Mouse (Mus musculus) midbrain, postnatal 0 days (tissue): ENCODE results near the gene Ubp1. TPM values are rescaled to one million over a fixed set of nuclear protein-coding genes. Genes with fewer than 3 reads are reported as not detected.

ENCODE experiments used
- ATAC-seq: fragments of 200-750 bp; cut with Nextera tagmentation; 2 replicates; pipeline ENCODE4 v1.8.0; 2017; ENCODE audit warnings: moderate number of reproducible peaks, mild to moderate bottlenecking, moderate TSS enrichment, moderate library complexity; ENCODE audit not compliant: low FRiP score
- DNase-seq: peaks from one replicate; pipeline ENCODE4 v3.0.0-alpha.2; 2015; ENCODE audit warnings: low spot score
- H3K27ac ChIP-seq: fragments of 300-500 bp; sonication (generic); 2 replicates; pipeline ENCODE4 v1.5.1; 2014; ENCODE audit warnings: low read depth, mild to moderate bottlenecking, low read length, mixed read lengths
- H3K27me3 ChIP-seq: fragments of 300-500 bp; sonication (generic); 2 replicates; pipeline ENCODE4 v1.6.1; 2014; ENCODE audit warnings: low read length, control low read depth, mixed read lengths; ENCODE audit not compliant: insufficient read depth
- H3K36me3 ChIP-seq: fragments of 300-500 bp; sonication (generic); 2 replicates; pipeline ENCODE4 v1.6.1; 2014; ENCODE audit warnings: low read length, control low read depth, mixed read lengths; ENCODE audit not compliant: insufficient read depth
- H3K4me1 ChIP-seq: fragments of 300-500 bp; sonication (generic); 2 replicates; pipeline ENCODE4 v1.6.1; 2014; ENCODE audit warnings: mild to moderate bottlenecking, control low read depth, antibody characterized with exemption, low read length, mixed read lengths; ENCODE audit not compliant: insufficient read depth
- H3K4me2 ChIP-seq: fragments of 300-500 bp; sonication (generic); 2 replicates; pipeline ENCODE4 v1.6.1; 2014; ENCODE audit warnings: low read depth, mild to moderate bottlenecking, low read length, mixed read lengths; ENCODE audit not compliant: poor library complexity, severe bottlenecking
- H3K4me3 ChIP-seq: fragments of 300-500 bp; sonication (generic); 2 replicates; pipeline ENCODE4 v1.5.1; 2014; ENCODE audit warnings: low read depth, mild to moderate bottlenecking, low read length, moderate library complexity
- H3K9ac ChIP-seq: fragments of 300-500 bp; sonication (generic); replicated peaks from 2 replicates; pipeline ENCODE4 v1.6.1; 2014; ENCODE audit warnings: mild to moderate bottlenecking, low read length, moderate library complexity, mixed read lengths; ENCODE audit not compliant: poor library complexity, severe bottlenecking
- H3K9me3 ChIP-seq: fragments of 300-500 bp; sonication (generic); 2 replicates; pipeline ENCODE4 v1.6.1; 2016; ENCODE audit warnings: low read length, control low read depth
- CTCF ChIP-seq: IDR thresholded peaks from 2 replicates; pipeline ENCODE4 v1.5.1; 2016; ENCODE audit warnings: antibody characterized with exemption, mild to moderate bottlenecking
- WGBS: fragments of 180-500 bp; shearing (Covaris S2); extraction: QIAGEN DNeasy Blood & Tissue Kit; methylation state at CpG from one replicate; pipeline ENCODE4 v1.1.7; 2014; 5-methylcytosine and 5-hydroxymethylcytosine counted together
- polyA plus RNA-seq: library from polyadenylated mRNA; unstranded; fragments of >200 nt; fragmentation: Nextera tagmentation; extraction: Ambion mirVana; gene quantifications from 2 replicates; pipeline ENCODE4 v1.2.1, GENCODE M21; 2015
- total RNA-seq: library from RNA; depleted of rRNA; stranded (reverse); fragments of >200 nt; gene quantifications from 2 replicates; pipeline ENCODE4 v1.2.3, GENCODE M21; 2014

Gene Ubp1
- total and polyA plus RNA-seq, 2 experiments from 2014 or later = 19.2 to 68.4 TPM

- H3K9ac ChIP-seq = no peak overlapping the region
- no peaks in the 10 kb centered on the region for H3K4me1 ChIP-seq
- H3K27ac ChIP-seq = no peak overlapping the region
- H3K9me3 ChIP-seq = no peaks in the 10 kb centered on the region
- ATAC-seq = no peak
- H3K4me2 ChIP-seq = no peak overlapping the region
- TF ChIP-seq CTCF = no peak
- DNase-seq = no peak
- H3K36me3 ChIP-seq = peaks cover 41% of the 10 kb centered on the region
- 84% methylated on average over 13 of the region's 13 CpGs for WGBS
- no peak overlapping the region for H3K4me3 ChIP-seq
- H3K27me3 ChIP-seq = no peaks in the 10 kb centered on the region
Measured at GRCm38 (mm10) chr9:113984946-113985620, 54.3 kb downstream of the Ubp1 start.

- Histone ChIP-seq H3K27ac (no peak overlapping the region), H3K9me3 (no peaks in the 10 kb centered on the region), H3K4me2 (no peak overlapping the region), H3K4me3 (no peak overlapping the region), H3K4me1 (no peaks in the 10 kb centered on the region), H3K27me3 (no peaks in the 10 kb centered on the region), H3K9ac (no peak overlapping the region), H3K36me3 (peaks cover 13% of the 10 kb centered on the region)
- ATAC-seq (peak; percentile 74; the same call in 1 of the 2 replicates), DNase-seq (peak; percentile 92)
- TF ChIP-seq CTCF = peak; percentile 96
- 27% methylated on average over 18 of the region's 18 CpGs for WGBS
Measured at GRCm38 (mm10) chr9:113990547-113991248, 60.0 kb downstream of the Ubp1 start.

- no peaks in the 10 kb centered on the region for H3K27me3 ChIP-seq
- 93% methylated on average over 7 of the region's 7 CpGs for WGBS
- H3K4me2 ChIP-seq = no peak overlapping the region
- no peaks in the 10 kb centered on the region for H3K4me1 ChIP-seq
- H3K27ac ChIP-seq = no peak overlapping the region
- no peak for ATAC-seq
- peaks cover 7% of the 10 kb centered on the region; the same call in 1 of the 2 replicates for H3K36me3 ChIP-seq
- TF ChIP-seq CTCF = no peak
- no peak overlapping the region for H3K4me3 ChIP-seq
- H3K9me3 ChIP-seq = no peaks in the 10 kb centered on the region
- no peak overlapping the region for H3K9ac ChIP-seq
- DNase-seq = no peak
Measured at GRCm38 (mm10) chr9:113992810-113993209, 62.1 kb downstream of the Ubp1 start.

- peak; percentile 51 for TF ChIP-seq CTCF
- DNase-seq (no peak), ATAC-seq (no peak)
- Histone ChIP-seq H3K4me3 (no peak overlapping the region), H3K9ac (no peak overlapping the region), H3K4me1 (no peaks in the 10 kb centered on the region), H3K4me2 (no peak overlapping the region), H3K9me3 (no peaks in the 10 kb centered on the region), H3K27me3 (no peaks in the 10 kb centered on the region), H3K27ac (no peak overlapping the region), H3K36me3 (peaks cover 33% of the 10 kb centered on the region)
- 58% methylated on average over 2 of the region's 2 CpGs for WGBS
Measured at GRCm38 (mm10) chr9:113998311-113998710, 67.6 kb downstream of the Ubp1 start.

DNA sequence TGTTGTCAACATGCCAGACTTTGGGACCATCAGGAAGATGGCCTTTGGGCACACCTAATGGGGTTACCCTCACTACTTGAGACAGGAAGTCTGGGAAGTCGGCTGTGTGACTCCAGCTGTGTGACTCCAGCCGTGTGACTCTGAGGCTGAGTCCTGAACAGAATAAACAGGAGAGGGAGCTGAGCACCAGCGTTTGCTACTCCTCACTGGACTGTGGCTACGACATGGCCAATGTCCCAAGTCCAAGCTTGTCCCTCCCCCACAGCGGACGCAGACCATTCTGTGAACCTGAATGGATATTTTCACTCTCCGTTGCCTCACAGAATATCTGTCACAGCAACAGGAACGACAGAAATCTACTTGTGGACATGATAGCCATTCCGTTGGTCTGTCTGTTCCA, 76.1 kb downstream of the Ubp1 start:
- H3K4me3 ChIP-seq = no peak overlapping the region
- 76% methylated on average over 9 of the region's 9 CpGs for WGBS

GRCm38 (mm10) chr9:114007850-114008350, 77.2 kb downstream of the Ubp1 start:
- Histone ChIP-seq H3K9me3 (no peaks in the 10 kb centered on the region), H3K4me2 (no peak overlapping the region), H3K9ac (no peak overlapping the region), H3K27ac (no peak overlapping the region), H3K36me3 (0 out of 2 replicates have a peak, but pooled peaks cover under 1% of the 10 kb centered on the region), H3K4me3 (no peak overlapping the region), H3K4me1 (no peaks in the 10 kb centered on the region), H3K27me3 (no peaks in the 10 kb centered on the region)
- WGBS = 92% methylated on average over 9 of the region's 9 CpGs
- TF ChIP-seq CTCF = no peak
- no peak for ATAC-seq
- DNase-seq = no peak

More for the DNA sequence above, 76.1 kb downstream of the Ubp1 start:
- H3K27ac ChIP-seq = no peak overlapping the region
- H3K27me3 ChIP-seq = no peaks in the 10 kb centered on the region
- H3K36me3 ChIP-seq = peaks cover 5% of the 10 kb centered on the region; the same call in 1 of the 2 replicates
- DNase-seq (no peak), ATAC-seq (no peak)
- no peaks in the 10 kb centered on the region for H3K4me1 ChIP-seq
- no peak for TF ChIP-seq CTCF
- no peak overlapping the region for H3K9ac ChIP-seq
- H3K9me3 ChIP-seq = no peaks in the 10 kb centered on the region
- no peak overlapping the region for H3K4me2 ChIP-seq
